Mouse (Mus musculus) testis, adult 2 months (tissue): ENCODE data around the gene Strn.

Experiments
- CTCF ChIP-seq: fragments of 200-500 bp; IDR thresholded peaks from 2 replicates; pipeline ENCODE4 v1.5.1; 2012; ENCODE audit warnings: low read depth, mild to moderate bottlenecking, inconsistent platforms, low read length, moderate library complexity; ENCODE audit not compliant: control insufficient read depth, insufficient read depth, insufficient replicate concordance
- POLR2A ChIP-seq: fragments of 200-500 bp; IDR thresholded peaks from 2 replicates; pipeline ENCODE4 v1.6.1; 2012; ENCODE audit warnings: low read depth, mild to moderate bottlenecking, inconsistent platforms, low read length, moderate library complexity; ENCODE audit not compliant: control insufficient read depth

- TF ChIP-seq CTCF (no peak), POLR2A (no peak)
Observed at GRCm38 (mm10) chr17:78608716-78609115, 128.3 kb downstream of the Strn start.
